Mouse (Mus musculus): ENCODE results near the gene Lsm7. TPM values are rescaled to one million over a fixed set of nuclear protein-coding genes. Genes with fewer than 3 reads are reported as not detected.
A peak's percentile ranks its signal among the peaks of the same experiment; 100 is the strongest.

The Lsm7 gene
- polyA plus RNA-seq, 1 experiment from 2014 or later, result 358 TPM

DNA sequence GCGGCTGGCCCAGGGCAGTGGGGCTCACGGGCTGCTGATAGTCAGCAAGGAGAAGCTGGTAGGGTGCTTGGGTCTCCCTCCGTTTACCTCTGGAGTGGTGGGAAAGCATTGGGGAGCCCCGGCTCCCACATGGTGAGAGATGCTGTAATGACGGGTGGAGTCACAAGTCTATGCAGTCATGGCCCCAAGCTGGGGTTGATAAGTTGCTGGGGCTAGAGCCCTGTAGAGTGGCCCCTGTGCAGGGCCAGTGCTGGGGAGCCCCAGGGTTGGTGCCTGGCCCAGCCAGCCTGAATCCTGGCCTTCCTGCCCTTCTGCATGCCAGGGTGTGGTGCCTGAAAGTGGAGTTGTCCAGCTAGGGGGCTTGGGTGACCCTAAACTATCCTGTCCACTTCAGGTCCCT, 7.3 kb upstream of the Lsm7 start:
- no peak overlapping the region for H3K27ac ChIP-seq
- 89% methylated on average over 5 of the region's 5 CpGs for WGBS
- no peak for DNase-seq (ENCODE audit: low spot score)
- peaks cover 63% of the 10 kb centered on the region for H3K36me3 ChIP-seq
- no peaks in the 10 kb centered on the region for H3K27me3 ChIP-seq (ENCODE audit: low read depth, poor library complexity, severe bottlenecking)
- H3K9me3 ChIP-seq (replicated peaks), result no peaks in the 10 kb centered on the region
- H3K4me3 ChIP-seq, result no peak overlapping the region
- peaks cover 2% of the 10 kb centered on the region; the same call in 1 of the 2 replicates for H3K4me1 ChIP-seq

DNA sequence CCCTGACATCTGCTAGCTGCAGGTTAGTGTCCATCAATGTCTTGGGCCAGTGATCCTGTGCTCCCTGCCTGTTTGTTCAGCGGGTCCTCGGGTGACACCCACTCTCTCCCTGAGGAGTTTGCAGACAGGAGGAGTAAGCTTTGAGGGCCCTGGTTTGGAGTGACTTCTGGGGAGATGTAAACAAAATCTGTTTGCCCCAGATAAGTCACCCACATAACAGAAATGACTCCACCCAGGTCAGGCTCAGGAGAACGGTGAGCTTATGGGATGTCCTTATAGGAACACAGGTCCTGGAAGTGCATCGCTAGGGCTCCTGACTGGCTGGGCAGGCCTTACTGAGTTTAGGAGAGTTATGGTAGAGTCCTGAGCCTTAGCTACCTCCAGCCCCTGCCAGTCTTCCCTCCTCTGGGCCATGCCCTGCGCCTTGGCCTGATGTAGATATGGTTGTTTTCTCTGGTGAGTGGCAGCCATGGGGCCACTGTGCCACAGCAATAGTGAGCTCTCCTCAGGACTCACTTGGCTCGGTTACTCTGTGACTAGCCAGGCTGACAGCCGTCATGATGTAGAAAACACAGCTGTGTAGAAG, 3.4 kb upstream of the Lsm7 start:
- Histone ChIP-seq H3K36me3 (peaks cover 29% of the 10 kb centered on the region), H3K27ac (peak overlapping the region; percentile 48), H3K27me3 (ENCODE audit: low read depth, poor library complexity, severe bottlenecking) (no peaks in the 10 kb centered on the region), H3K4me1 (peaks cover 35% of the 10 kb centered on the region), H3K9me3 (replicated peaks) (no peaks in the 10 kb centered on the region), H3K4me3 (no peak overlapping the region)
- DNase-seq (ENCODE audit: low spot score), result no peak
- WGBS, result 87% methylated on average over 7 of the region's 7 CpGs

DNA sequence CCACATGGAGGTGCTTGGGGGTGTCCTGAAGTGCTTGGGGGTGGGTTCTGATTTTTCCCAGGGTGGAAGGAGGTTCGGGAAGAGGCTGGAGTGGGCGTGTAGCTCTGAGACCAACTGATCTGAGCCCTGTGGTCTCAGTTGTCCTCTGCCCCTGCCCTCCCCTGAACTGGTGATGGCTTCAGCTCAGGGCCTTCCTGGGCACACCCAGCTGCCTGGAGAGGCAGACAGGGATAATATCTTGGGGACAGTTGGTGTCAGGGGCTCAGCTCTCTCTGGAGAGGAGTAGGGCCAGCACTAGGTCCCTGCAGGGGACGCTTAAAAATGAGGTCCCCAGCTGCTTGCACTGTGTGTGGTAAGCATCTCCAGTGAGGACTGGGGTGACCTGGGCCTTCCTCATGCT, 2.8 kb upstream of the Lsm7 start:
- peaks cover 39% of the 10 kb centered on the region for H3K4me1 ChIP-seq
- H3K36me3 ChIP-seq, result peaks cover 29% of the 10 kb centered on the region
- no peaks in the 10 kb centered on the region for H3K27me3 ChIP-seq (ENCODE audit: low read depth, poor library complexity, severe bottlenecking)
- peak overlapping the region; percentile 48 for H3K27ac ChIP-seq
- no peak for DNase-seq (ENCODE audit: low spot score)
- H3K4me3 ChIP-seq, result 0 out of 2 replicates have a peak overlapping the region, but pooled peaks have one; percentile 2
- no peaks in the 10 kb centered on the region for H3K9me3 ChIP-seq (replicated peaks)
- 93% methylated on average over 3 of the region's 3 CpGs for WGBS

DNA sequence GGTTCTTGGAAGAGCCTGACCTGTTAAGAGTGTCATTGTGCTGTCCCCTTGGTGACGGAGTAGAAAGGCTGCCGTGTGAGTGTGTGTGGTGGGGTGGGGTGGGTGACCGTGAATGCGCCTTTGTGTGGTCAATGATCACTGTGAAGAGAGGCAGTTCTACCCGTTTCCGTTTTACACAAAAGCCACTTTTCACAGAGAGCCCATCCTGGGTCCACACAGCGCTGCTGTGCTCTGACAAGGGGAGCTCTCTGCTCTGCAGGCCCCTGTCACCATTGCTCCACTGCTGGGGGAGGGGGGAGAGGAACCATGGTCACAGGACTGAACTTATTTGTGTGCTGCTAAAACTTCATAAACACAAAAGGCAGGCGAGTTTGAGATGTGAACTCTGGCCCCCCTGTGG, 2.4 kb upstream of the Lsm7 start:
- H3K4me3 ChIP-seq, result peak overlapping the region; percentile 2; the same call in 1 of the 2 replicates
- 71% methylated on average over 8 of the region's 8 CpGs for WGBS
- no peaks in the 10 kb centered on the region for H3K9me3 ChIP-seq (replicated peaks)
- peaks cover 28% of the 10 kb centered on the region for H3K36me3 ChIP-seq
- H3K4me1 ChIP-seq, result peaks cover 39% of the 10 kb centered on the region
- no peaks in the 10 kb centered on the region for H3K27me3 ChIP-seq (ENCODE audit: low read depth, poor library complexity, severe bottlenecking)
- no peak for DNase-seq (ENCODE audit: low spot score)
- 0 out of 2 replicates have a peak overlapping the region, but pooled peaks have one; percentile 1 for H3K27ac ChIP-seq

DNA sequence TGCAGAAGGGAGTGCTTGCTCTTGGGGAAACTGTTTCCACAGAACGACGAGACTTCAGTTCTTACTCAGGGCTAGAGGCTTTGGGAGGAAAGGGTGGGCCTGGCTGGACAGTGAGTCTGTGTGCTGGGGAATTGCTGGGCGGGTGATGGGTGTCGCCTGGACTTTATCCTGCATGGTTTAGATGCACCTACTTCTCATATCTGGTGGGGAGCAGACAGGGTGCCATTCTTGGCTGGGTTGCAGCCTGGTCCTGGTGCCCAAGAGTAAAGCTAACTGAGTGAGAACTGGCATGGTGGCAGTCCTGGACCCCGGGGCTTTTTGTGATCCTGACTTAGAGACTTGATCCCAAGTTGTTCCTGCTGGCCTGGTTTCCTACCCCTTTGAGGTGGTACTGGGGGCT, 1.9 kb upstream of the Lsm7 start:
- 82% methylated on average over 5 of the region's 5 CpGs for whole genome bisulfite sequencing
- Histone ChIP-seq H3K27ac (0 out of 2 replicates have a peak overlapping the region, but pooled peaks have one; percentile 1), H3K4me3 (peak overlapping the region; percentile 2; the same call in 1 of the 2 replicates)

DNA sequence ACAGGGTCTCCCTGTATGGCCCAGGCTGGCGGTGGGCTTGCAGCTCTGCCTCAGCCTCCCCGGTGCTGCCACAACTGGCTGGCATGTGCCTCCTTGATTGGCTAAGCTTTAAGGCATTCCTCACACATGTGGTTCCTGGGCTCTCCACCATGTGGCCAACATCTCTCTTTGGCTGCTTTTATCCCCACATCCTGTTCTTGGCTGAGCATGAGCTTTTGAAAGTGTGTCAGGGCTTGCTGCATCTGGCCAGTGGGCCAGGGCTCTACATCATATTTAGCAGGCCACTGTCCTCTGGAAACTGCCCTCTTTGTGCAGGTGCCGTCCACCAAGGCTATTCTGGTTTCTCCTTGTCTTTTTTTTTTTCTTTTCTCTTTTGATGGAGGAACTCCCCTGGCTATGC, 1.3 kb upstream of the Lsm7 start:
- no peak for DNase-seq (ENCODE audit: low spot score)
- Histone ChIP-seq H3K4me3 (peak overlapping the region; percentile 99), H3K9me3 (replicated peaks) (no peaks in the 10 kb centered on the region), H3K27me3 (ENCODE audit: low read depth, poor library complexity, severe bottlenecking) (no peaks in the 10 kb centered on the region), H3K36me3 (peaks cover 28% of the 10 kb centered on the region), H3K4me1 (peaks cover 39% of the 10 kb centered on the region), H3K27ac (no peak overlapping the region)
- 64% methylated on average over 3 of the region's 3 CpGs for WGBS

More for the DNA sequence above, 1.9 kb upstream of the Lsm7 start:
- no peak for DNase-seq (ENCODE audit: low spot score)
- Histone ChIP-seq H3K27me3 (ENCODE audit: low read depth, poor library complexity, severe bottlenecking) (no peaks in the 10 kb centered on the region), H3K4me1 (peaks cover 39% of the 10 kb centered on the region), H3K9me3 (replicated peaks) (no peaks in the 10 kb centered on the region), H3K36me3 (peaks cover 28% of the 10 kb centered on the region)

DNA sequence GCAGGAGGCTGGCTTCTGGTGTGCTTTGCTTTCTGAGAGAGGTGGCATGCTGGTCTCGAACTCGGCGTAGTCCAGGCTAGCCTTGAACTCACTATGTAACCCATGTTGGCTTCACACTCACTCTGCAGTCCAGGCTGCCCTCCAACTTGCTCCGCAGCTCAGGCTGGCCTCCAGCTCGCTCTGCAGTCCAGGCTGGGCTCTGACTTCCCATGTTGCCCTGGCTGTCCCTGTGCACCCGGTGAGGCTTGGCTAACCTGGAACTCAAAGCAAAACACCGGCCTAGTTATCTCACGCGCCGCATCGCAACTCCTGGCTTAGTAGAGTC, 702 bp upstream of the Lsm7 start:
- DNase-seq (ENCODE audit: low spot score), result peak; percentile 50
- H3K27ac ChIP-seq, result peak overlapping the region; percentile 83
- H3K4me3 ChIP-seq, result peak overlapping the region; percentile 99
- H3K9me3 ChIP-seq (replicated peaks), result no peaks in the 10 kb centered on the region
- H3K36me3 ChIP-seq, result peaks cover 29% of the 10 kb centered on the region
- H3K27me3 ChIP-seq (ENCODE audit: low read depth, poor library complexity, severe bottlenecking), result no peaks in the 10 kb centered on the region
- peaks cover 39% of the 10 kb centered on the region for H3K4me1 ChIP-seq
- WGBS, result 26% methylated on average over 11 of the region's 11 CpGs

DNA sequence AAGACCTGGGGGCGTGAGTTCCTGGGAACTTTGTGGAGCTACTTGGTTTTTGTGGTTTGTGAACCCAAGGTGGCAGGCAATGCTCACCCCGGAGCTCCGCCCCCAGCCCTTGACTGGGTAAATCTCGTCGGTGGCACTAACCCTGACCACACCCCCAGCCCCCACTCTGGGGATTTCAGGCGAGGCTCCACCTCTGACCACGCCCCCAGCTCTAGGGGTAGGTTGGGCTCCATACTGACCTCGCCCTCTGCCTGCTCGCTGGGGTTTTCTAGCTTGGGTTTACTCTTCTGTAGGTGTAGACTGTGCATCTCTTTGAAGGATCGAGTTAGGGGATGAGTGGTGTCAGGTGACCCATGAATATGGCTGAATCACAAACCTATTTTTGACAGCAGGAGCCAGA, 6.4 kb downstream of the Lsm7 start:
- Histone ChIP-seq H3K27me3 (ENCODE audit: low read depth, poor library complexity, severe bottlenecking) (peaks cover 30% of the 10 kb centered on the region), H3K4me1 (peaks cover 24% of the 10 kb centered on the region)
- DNase-seq (ENCODE audit: low spot score), result peak; percentile 47

DNA sequence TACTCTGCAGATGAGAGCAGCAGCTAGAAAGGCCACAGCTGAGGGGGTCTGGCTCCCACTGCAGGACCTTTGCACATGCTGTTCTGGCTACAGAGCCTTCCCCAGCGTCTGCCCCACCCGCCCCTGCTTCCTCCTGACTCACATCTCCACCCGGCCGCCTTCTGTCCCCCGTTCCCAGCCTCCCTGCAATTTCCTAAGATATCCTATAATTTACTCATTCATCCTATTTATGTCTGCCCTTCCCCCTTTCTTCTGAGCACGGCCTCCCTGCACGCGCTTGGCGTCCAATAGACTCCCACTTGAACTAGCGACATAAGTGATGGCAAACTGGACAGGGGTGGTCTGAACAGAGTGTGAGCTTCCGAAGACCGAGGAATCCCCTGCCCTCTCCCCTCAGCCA, 9.3 kb downstream of the Lsm7 start:
- Histone ChIP-seq H3K4me1 (peaks cover 27% of the 10 kb centered on the region), H3K27ac (no peak overlapping the region), H3K27me3 (ENCODE audit: low read depth, poor library complexity, severe bottlenecking) (peaks cover 59% of the 10 kb centered on the region), H3K9me3 (replicated peaks) (no peaks in the 10 kb centered on the region), H3K4me3 (no peak overlapping the region), H3K36me3 (peaks cover 9% of the 10 kb centered on the region)
- WGBS, result 81% methylated on average over 12 of the region's 12 CpGs
- no peak for DNase-seq (ENCODE audit: low spot score)

More for the DNA sequence above, 6.4 kb downstream of the Lsm7 start:
- no peak overlapping the region for H3K4me3 ChIP-seq
- 8% methylated on average over 10 of the region's 10 CpGs for WGBS
- H3K36me3 ChIP-seq, result peaks cover 36% of the 10 kb centered on the region
- no peak overlapping the region for H3K27ac ChIP-seq
- H3K9me3 ChIP-seq (replicated peaks), result no peaks in the 10 kb centered on the region

DNA sequence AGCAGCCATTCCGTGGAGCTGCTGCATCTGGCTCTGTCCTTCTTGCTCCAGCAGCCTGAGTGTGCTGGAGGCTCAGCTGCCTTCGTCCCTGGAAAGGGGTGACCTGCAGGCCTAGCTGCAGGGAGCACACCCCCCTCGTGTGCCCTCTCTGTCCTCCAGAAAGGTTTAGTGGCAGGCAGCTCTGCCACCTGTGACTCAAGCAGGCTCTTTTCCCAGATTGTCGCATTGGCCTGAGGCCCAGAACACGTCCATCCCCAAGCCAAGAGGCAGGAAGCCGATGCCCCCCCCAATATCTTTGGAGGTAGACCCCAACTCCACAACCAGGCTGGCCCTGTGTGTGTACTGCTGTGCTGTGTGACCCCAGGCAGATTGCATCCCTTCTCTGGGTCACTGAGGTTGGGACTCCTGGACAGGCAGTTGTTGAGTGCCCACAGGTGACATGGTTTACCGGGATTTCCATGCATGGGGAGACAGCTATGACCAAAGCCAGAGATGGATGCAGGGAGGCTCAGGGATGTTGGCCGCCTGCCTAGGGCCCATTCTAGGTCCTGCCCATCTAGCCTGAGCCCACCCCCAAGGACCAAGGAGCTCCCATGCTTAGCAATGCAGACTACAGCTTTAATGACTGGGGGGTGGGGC, 9.8 kb downstream of the Lsm7 start:
- H3K27me3 ChIP-seq (ENCODE audit: low read depth, poor library complexity, severe bottlenecking), result peaks cover 64% of the 10 kb centered on the region
- 0 out of 2 replicates have a peak overlapping the region, but pooled peaks have one; percentile 3 for H3K4me3 ChIP-seq
- peaks cover 3% of the 10 kb centered on the region for H3K36me3 ChIP-seq
- no peak for DNase-seq (ENCODE audit: low spot score)
- H3K9me3 ChIP-seq (replicated peaks), result no peaks in the 10 kb centered on the region
- WGBS, result 65% methylated on average over 8 of the region's 8 CpGs
- no peak overlapping the region for H3K27ac ChIP-seq
- H3K4me1 ChIP-seq, result peaks cover 27% of the 10 kb centered on the region

DNA sequence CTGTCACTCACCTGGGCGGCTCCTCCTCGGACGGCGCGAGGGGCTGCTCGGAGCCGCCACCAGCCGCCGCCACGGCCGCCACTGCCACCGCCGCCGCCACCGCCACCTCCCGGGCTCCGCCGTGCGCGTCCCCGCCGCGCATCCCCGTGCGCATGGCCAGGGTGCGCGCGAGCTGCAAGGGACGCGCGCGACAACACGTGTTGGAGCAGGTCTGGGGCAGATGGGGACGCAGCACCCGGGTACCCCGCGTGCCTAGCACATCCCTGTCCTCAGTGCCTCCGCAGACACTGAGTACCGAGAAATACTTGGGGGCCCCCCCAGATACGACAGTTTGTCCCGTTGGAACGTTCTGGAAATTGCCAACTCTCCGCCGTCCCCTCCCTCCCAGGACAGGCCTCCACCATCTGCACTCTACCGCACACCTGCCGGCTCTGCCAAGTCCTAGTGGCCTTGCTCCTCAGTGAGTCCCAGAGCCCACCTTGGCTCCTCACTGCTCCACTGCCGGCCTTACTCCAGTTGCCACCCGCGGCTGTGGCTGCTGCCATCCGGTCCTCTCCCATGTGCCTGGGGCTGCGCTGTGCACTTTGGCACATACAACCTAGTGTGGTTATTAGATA, 11.0 kb downstream of the Lsm7 start, which contains the start of gene Lingo3:
Gene Lingo3 (minus strand): TSS at position 109 of the 617 bp plus-strand sequence.
- peak; percentile 52 for DNase-seq (ENCODE audit: low spot score)
- H3K36me3 ChIP-seq, result no peaks in the 10 kb centered on the region
- H3K9me3 ChIP-seq (replicated peaks), result no peaks in the 10 kb centered on the region
- H3K4me1 ChIP-seq, result peaks cover 27% of the 10 kb centered on the region
- H3K27ac ChIP-seq, result peak within 1 kb of the TSS; percentile 66
- peaks cover 68% of the 10 kb centered on the region for H3K27me3 ChIP-seq (ENCODE audit: low read depth, poor library complexity, severe bottlenecking)
- WGBS, result 5% methylated on average over 51 of the region's 51 CpGs
- peak within 1 kb of the TSS; percentile 62 for H3K4me3 ChIP-seq

DNA sequence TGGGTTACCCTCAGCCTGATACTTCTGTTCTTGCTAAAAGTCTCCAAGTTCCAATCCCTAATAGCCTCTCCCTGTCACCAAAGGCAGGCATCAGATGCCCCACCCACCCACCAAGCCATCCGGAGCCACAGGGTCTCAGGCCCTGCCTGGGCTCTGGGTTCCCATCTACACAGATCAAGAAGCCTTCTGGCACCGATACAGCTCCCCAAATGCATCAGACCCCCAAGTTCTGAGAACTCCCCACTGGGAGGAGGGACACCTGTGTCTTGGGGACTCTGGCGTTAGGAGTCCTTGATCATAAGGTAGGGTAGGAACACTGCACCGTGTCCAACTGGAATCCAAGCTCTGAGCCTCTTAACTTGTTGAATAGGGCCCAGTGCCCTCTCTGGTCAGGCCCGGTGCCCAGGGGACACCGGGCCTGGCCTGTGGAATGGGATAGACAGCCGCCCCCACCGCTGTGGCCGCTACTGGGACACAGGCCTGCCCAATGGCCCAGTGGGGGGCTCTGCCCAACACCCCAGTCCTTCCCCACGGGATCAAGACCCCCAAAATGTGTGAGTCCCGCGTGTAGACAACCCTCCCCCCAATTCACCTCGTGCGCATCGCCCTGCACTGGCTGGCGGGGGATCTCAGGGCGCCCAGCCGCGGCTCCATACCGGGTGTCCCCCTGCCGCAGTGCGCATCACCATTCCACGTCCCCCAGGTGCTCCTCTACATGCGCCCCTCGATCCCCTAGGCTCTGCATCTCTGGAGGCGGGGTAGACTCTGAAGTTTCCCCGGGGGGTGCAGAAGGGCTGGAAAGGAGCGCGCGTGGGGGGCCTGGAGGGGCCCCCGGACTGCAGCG, 11.7 kb downstream of the Lsm7 start:
- Histone ChIP-seq H3K36me3 (no peaks in the 10 kb centered on the region), H3K27me3 (ENCODE audit: low read depth, poor library complexity, severe bottlenecking) (peaks cover 73% of the 10 kb centered on the region), H3K4me1 (peaks cover 22% of the 10 kb centered on the region), H3K27ac (peak overlapping the region; percentile 66), H3K9me3 (replicated peaks) (no peaks in the 10 kb centered on the region), H3K4me3 (peak overlapping the region; percentile 62)
- no peak for DNase-seq (ENCODE audit: low spot score)
- WGBS, result 12% methylated on average over 32 of the region's 32 CpGs
